Mouse (Mus musculus) forebrain, postnatal 0 days (tissue): Measurements from ENCODE around the gene Taok2. TPM values are rescaled to one million over a fixed set of nuclear protein-coding genes. Genes with fewer than 3 reads are reported as not detected.
A peak's percentile ranks its signal among the peaks of the same experiment; 100 is the strongest.

ENCODE experiments used
- ATAC-seq: fragments of 200-750 bp; cut with Nextera tagmentation; 2 replicates; pipeline ENCODE4 v1.8.0; 2017; ENCODE audit warnings: mild to moderate bottlenecking, moderate library complexity
- DNase-seq: peaks from one replicate; pipeline ENCODE4 v3.0.0-alpha.2; 2015
- H3K27ac ChIP-seq: fragments of 300-500 bp; sonication (generic); 2 replicates; pipeline ENCODE4 v1.5.1; 2014; ENCODE audit warnings: low read depth, mild to moderate bottlenecking, antibody characterized with exemption, low read length, moderate library complexity, mixed read lengths
- H3K27me3 ChIP-seq: fragments of 300-500 bp; sonication (generic); 2 replicates; pipeline ENCODE4 v1.6.1; 2014; ENCODE audit warnings: mild to moderate bottlenecking, low read length, mixed read lengths; ENCODE audit not compliant: insufficient read depth
- H3K36me3 ChIP-seq: fragments of 300-500 bp; sonication (generic); 2 replicates; pipeline ENCODE4 v1.6.1; 2014; ENCODE audit warnings: mild to moderate bottlenecking, moderate library complexity; ENCODE audit not compliant: insufficient read depth
- H3K4me1 ChIP-seq: fragments of 300-500 bp; sonication (generic); 2 replicates; pipeline ENCODE4 v1.6.1; 2014; ENCODE audit warnings: antibody characterized with exemption; ENCODE audit not compliant: insufficient read depth
- H3K4me2 ChIP-seq: fragments of 300-500 bp; sonication (generic); 2 replicates; pipeline ENCODE4 v1.6.1; 2014; ENCODE audit warnings: low read depth, mild to moderate bottlenecking, moderate library complexity
- H3K4me3 ChIP-seq: fragments of 300-500 bp; sonication (generic); 2 replicates; pipeline ENCODE4 v1.5.1; 2014; ENCODE audit warnings: low read depth, low read length, mixed read lengths
- H3K9ac ChIP-seq: fragments of 300-500 bp; sonication (generic); 2 replicates; pipeline ENCODE4 v1.6.1; 2014; ENCODE audit warnings: mild to moderate bottlenecking
- H3K9me3 ChIP-seq: fragments of 300-500 bp; sonication (generic); 2 replicates; pipeline ENCODE4 v1.6.1; 2016; ENCODE audit warnings: low read length
- CTCF ChIP-seq: sonication (generic); IDR thresholded peaks from 2 replicates; pipeline ENCODE4 v1.5.1; 2016; ENCODE audit warnings: antibody characterized with exemption, control low read depth, low read depth
- WGBS: fragments of 180-500 bp; shearing (Covaris S2); extraction: QIAGEN DNeasy Blood & Tissue Kit; methylation state at CpG from one replicate; pipeline ENCODE4 v1.1.7; 2014; 5-methylcytosine and 5-hydroxymethylcytosine counted together
- polyA plus RNA-seq: library from polyadenylated mRNA; unstranded; fragments of >200 nt; fragmentation: Nextera tagmentation; extraction: Ambion mirVana; gene quantifications from 2 replicates; pipeline ENCODE4 v1.2.1, GENCODE M21; 2015
- total RNA-seq: library from RNA; depleted of rRNA; stranded (reverse); fragments of >200 nt; gene quantifications from 2 replicates; pipeline ENCODE4 v1.2.3, GENCODE M21; 2014; rRNA removed

Gene Taok2
- total and polyA plus RNA-seq, 2 experiments from 2014 or later, result 42.6 to 110 TPM

DNA sequence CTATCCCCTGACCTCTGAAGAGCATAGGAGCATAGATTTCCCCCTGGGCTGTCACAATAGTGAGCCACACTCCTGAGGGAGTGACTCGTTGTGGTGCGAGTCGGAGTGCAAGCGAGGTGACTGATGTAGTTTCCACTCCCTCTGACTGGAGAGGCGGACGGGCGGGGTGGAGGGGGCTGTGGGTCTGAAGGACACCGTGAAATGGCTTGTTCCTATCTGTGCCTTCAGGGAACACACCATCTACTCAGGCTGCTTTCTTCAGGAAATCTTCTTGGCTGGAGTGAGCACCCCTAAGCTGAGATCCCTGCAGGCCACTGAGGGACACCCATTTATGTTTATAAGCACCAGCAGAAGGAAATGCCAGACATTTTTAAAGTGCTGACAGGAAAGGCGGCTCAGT is 61.8 kb downstream of the Taok2 start:
- Histone ChIP-seq H3K4me2 (peak overlapping the region; percentile 81), H3K4me3 (peak overlapping the region; percentile 88), H3K4me1 (peaks cover 10% of the 10 kb centered on the region; the same call in 1 of the 2 replicates), H3K9ac (peak overlapping the region; percentile 87), H3K9me3 (no peaks in the 10 kb centered on the region), H3K36me3 (peaks cover 12% of the 10 kb centered on the region; the same call in 1 of the 2 replicates), H3K27ac (peak overlapping the region; percentile 84), H3K27me3 (no peaks in the 10 kb centered on the region)
- no peak for TF ChIP-seq CTCF
- ATAC-seq (peak; percentile 15; the same call in 1 of the 2 replicates), DNase-seq (peak; percentile 35)
- 18% methylated on average over 9 of the region's 9 CpGs for WGBS

DNA sequence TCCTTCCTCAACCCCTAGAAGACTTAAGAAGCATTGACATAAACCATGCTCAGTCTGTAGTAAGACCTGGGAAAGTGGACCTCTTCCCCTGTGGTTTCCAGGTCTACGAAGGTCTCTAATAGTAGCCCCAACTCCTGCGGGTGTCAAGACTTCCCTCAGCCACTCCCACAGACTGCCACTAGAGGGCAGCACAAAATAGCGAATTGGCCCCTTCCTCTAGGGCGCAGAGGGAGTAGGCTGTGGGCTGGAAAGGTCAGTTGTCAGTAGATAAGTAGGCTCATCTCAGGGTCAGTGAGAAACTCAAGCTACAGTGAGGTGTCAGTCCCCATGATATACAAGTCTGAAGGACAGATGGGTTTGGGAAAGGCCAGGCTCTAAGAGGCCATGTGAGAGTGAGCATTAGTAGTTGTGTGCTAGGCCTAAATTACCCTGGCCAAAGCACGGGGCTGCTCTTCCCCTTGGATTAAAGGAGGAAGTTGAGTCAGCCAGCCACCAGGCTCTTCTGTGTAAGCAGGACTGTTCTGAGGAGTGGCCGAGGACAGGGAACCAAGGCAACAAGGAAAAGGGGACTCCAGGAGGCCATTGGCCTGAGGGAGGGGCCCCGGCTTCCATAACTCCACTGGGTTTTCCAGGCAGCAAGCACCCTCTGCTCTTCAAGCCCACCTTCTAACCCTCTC is 62.5 kb downstream of the Taok2 start:
- Histone ChIP-seq H3K4me2 (peak overlapping the region; percentile 81), H3K4me1 (peaks cover 10% of the 10 kb centered on the region; the same call in 1 of the 2 replicates), H3K27ac (peak overlapping the region; percentile 84; the same call in 1 of the 2 replicates), H3K9me3 (no peaks in the 10 kb centered on the region), H3K4me3 (peak overlapping the region; percentile 88; the same call in 1 of the 2 replicates), H3K36me3 (peaks cover 6% of the 10 kb centered on the region; the same call in 1 of the 2 replicates), H3K27me3 (no peaks in the 10 kb centered on the region), H3K9ac (peak overlapping the region; percentile 87; the same call in 1 of the 2 replicates)
- ATAC-seq, result peak; percentile 56
- peak; percentile 97 for TF ChIP-seq CTCF
- WGBS, result 22% methylated on average over 7 of the region's 7 CpGs
- peak; percentile 89 for DNase-seq

DNA sequence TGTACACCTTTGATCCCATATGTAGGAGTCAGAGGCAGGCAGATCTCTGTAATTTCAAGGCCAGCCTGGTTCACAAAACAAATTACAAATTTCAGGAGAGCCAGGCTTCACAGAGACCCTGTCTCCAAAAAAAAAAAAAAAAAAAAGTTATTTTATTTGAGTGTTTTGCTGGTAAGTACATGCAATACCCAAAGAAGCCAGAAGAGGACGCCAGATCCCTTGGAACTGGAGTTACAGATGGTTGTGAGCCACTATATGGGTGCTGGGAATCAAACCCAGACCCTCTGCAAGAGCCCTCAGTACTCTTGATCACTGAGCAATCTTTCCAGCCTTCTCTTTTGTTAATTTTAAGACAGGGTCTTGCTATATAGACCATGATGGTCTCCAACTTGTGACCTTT is 65.7 kb downstream of the Taok2 start:
- Histone ChIP-seq H3K4me1 (peaks cover 7% of the 10 kb centered on the region; the same call in 1 of the 2 replicates), H3K27me3 (no peaks in the 10 kb centered on the region), H3K36me3 (no peaks in the 10 kb centered on the region), H3K4me2 (no peak overlapping the region), H3K27ac (no peak overlapping the region), H3K9ac (no peak overlapping the region), H3K4me3 (no peak overlapping the region), H3K9me3 (no peaks in the 10 kb centered on the region)
- peak; percentile 31 for TF ChIP-seq CTCF
- ATAC-seq, result no peak
- 45% methylated on average over 1 of the region's 1 CpGs for WGBS
- no peak for DNase-seq

DNA sequence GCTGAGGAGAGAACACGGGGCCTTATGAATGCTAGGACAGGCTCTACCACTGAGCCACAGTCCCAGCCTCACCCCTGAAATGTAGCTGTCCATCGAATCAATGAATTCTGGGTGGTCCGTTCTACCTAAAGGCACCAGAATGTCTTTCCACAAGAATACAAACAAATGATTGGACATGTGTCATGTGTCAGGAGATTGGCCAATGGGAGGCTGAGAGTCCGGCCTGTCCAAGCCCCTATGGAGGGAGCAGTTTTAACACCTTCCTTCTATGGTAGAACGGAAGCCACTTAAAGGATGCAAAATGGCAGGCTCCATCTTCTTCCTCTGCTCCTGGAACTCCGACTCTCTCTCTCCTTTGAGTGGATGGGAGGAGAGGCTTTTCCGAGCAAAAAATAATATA is 66.9 kb downstream of the Taok2 start:
- Histone ChIP-seq H3K27me3 (no peaks in the 10 kb centered on the region), H3K27ac (no peak overlapping the region), H3K9me3 (no peaks in the 10 kb centered on the region), H3K36me3 (no peaks in the 10 kb centered on the region), H3K9ac (no peak overlapping the region), H3K4me1 (peaks cover 7% of the 10 kb centered on the region; the same call in 1 of the 2 replicates), H3K4me3 (no peak overlapping the region), H3K4me2 (no peak overlapping the region)
- WGBS, result 87% methylated on average over 7 of the region's 7 CpGs
- TF ChIP-seq CTCF, result no peak
- DNase-seq (no peak), ATAC-seq (no peak)

DNA sequence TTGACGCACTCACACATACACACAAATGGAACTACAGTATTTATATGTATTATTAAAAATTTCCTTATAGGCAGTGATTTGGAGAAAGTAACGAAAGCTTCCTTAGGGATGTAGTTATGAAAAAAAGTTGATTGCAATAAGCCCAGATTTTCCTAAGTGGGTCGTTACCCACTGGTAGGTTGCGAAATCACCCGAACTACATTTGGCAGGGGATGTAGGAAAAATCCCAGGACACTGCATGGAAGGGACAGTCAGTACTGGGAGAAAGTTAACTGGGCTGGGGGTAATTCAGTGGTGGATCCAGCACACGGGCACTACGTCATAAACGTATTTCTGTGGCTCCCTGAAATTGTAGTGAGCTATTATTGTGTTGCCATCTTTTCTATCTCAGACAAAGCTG is 68.0 kb downstream of the Taok2 start:
- no peaks in the 10 kb centered on the region for H3K36me3 ChIP-seq
- no peak for TF ChIP-seq CTCF
- H3K9ac ChIP-seq, result no peak overlapping the region
- H3K27ac ChIP-seq, result no peak overlapping the region
- DNase-seq (no peak), ATAC-seq (no peak)
- H3K4me1 ChIP-seq, result no peaks in the 10 kb centered on the region
- WGBS, result 83% methylated on average over 8 of the region's 8 CpGs
- H3K9me3 ChIP-seq, result no peaks in the 10 kb centered on the region
- H3K4me2 ChIP-seq, result no peak overlapping the region
- no peaks in the 10 kb centered on the region for H3K27me3 ChIP-seq
- no peak overlapping the region for H3K4me3 ChIP-seq

DNA sequence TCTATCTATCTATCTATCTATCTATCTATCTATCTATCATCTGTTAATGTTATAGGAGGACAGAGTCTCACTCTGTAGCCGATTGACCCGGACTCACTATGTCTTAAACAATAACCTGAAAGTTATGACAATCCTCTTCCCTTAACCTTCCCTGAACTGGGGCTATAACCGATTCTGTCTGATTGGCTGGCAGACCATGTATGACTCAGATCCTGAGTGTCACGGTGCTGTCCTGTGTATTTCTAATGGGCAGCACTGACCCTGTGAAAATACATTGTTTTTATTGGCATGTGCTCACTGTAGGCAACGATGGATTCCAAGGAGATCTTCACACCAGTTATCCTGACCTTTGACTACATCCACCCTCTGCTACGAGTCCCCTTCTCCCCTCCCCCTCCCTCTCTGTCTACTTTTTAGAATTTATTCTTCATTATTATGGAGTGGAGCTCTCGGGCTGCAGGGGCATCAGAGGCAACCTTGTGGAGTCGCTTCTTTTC is 68.7 kb downstream of the Taok2 start:
- DNase-seq (no peak), ATAC-seq (no peak)
- H3K27ac ChIP-seq, result no peak overlapping the region
- WGBS, result 61% methylated on average over 8 of the region's 8 CpGs
- H3K4me2 ChIP-seq, result no peak overlapping the region
- no peak overlapping the region for H3K4me3 ChIP-seq
- no peak overlapping the region for H3K9ac ChIP-seq
- no peaks in the 10 kb centered on the region for H3K4me1 ChIP-seq
- no peaks in the 10 kb centered on the region for H3K27me3 ChIP-seq
- no peaks in the 10 kb centered on the region for H3K9me3 ChIP-seq
- no peak for TF ChIP-seq CTCF
- no peaks in the 10 kb centered on the region for H3K36me3 ChIP-seq

Other genes starting within 250 kb of the Taok2 start
Only the 30 nearest of the 31 such genes appear.
- gene Sgf29, start 235.4 kb downstream of the Taok2 start, total RNA-seq, result 22.8 and 37.1 TPM in 2 replicates
- 59.6 and 62.3 TPM in 2 replicates for gene Sgf29, start 235.4 kb downstream of the Taok2 start, polyA plus RNA-seq
- gene Sult1a1, start 208.3 kb downstream of the Taok2 start, total RNA-seq, result 15.8 and 22.8 TPM in 2 replicates
- 15.4 and 16.0 TPM in 2 replicates for gene Sult1a1, start 208.3 kb downstream of the Taok2 start, polyA plus RNA-seq
- 66.9 and 115 TPM in 2 replicates for gene Bola2, start 189.3 kb downstream of the Taok2 start, total RNA-seq
- 139 and 205 TPM in 2 replicates for gene Bola2, start 189.3 kb downstream of the Taok2 start, polyA plus RNA-seq
- gene Slx1b, start 188.9 kb downstream of the Taok2 start, total RNA-seq, result 15.8 and 17.9 TPM in 2 replicates
- gene Slx1b, start 188.9 kb downstream of the Taok2 start, polyA plus RNA-seq, result 7.5 and 10.1 TPM in 2 replicates
- 121 and 169 TPM in 2 replicates for gene Coro1a, start 176.9 kb downstream of the Taok2 start, total RNA-seq
- 118 and 146 TPM in 2 replicates for gene Coro1a, start 176.9 kb downstream of the Taok2 start, polyA plus RNA-seq
- gene Mapk3, start 125.1 kb downstream of the Taok2 start, total RNA-seq, result 108 and 131 TPM in 2 replicates
- gene Mapk3, start 125.1 kb downstream of the Taok2 start, polyA plus RNA-seq, result 118 and 133 TPM in 2 replicates
- gene Gdpd3, start 118.4 kb downstream of the Taok2 start, total RNA-seq, result 1.2 and 2.5 TPM in 2 replicates
- gene Gdpd3, start 118.4 kb downstream of the Taok2 start, polyA plus RNA-seq, result 0.93 and 0.97 TPM in 2 replicates
- 162 and 237 TPM in 2 replicates for gene Ypel3, start 107.7 kb downstream of the Taok2 start, total RNA-seq
- gene Ypel3, start 107.7 kb downstream of the Taok2 start, polyA plus RNA-seq, result 223 and 250 TPM in 2 replicates
- 0.31 and 0.38 TPM in 2 replicates for gene Tbx6, start 103.2 kb downstream of the Taok2 start, total RNA-seq
- 0.10 and 0.11 TPM in 2 replicates for gene Tbx6, start 103.2 kb downstream of the Taok2 start, polyA plus RNA-seq
- 114 and 119 TPM in 2 replicates for gene Ppp4c, start 92.2 kb downstream of the Taok2 start, total RNA-seq
- 161 and 172 TPM in 2 replicates for gene Ppp4c, start 92.2 kb downstream of the Taok2 start, polyA plus RNA-seq
- gene Fam57b, start 87.0 kb downstream of the Taok2 start, total RNA-seq, result 33.2 and 34.4 TPM in 2 replicates
- 39.0 and 42.6 TPM in 2 replicates for gene Fam57b, start 87.0 kb downstream of the Taok2 start, polyA plus RNA-seq
- gene 4930451I11Rik, start 53.1 kb downstream of the Taok2 start, total RNA-seq, result not detected in 2 replicates
- gene 4930451I11Rik, start 53.1 kb downstream of the Taok2 start, polyA plus RNA-seq, result 0.62 TPM in 1 of 2 replicates, not detected in the other
- gene Doc2a, start 37.3 kb downstream of the Taok2 start, total RNA-seq, result 35.7 and 148 TPM in 2 replicates
- gene Doc2a, start 37.3 kb downstream of the Taok2 start, polyA plus RNA-seq, result 31.5 and 32.5 TPM in 2 replicates
- 11.7 and 21.3 TPM in 2 replicates for gene Hirip3, start 22.7 kb downstream of the Taok2 start, total RNA-seq
- gene Hirip3, start 22.7 kb downstream of the Taok2 start, polyA plus RNA-seq, result 9.9 and 19.5 TPM in 2 replicates
- 62.8 and 69.9 TPM in 2 replicates for gene Ino80e, start 22.3 kb downstream of the Taok2 start, total RNA-seq
- gene Ino80e, start 22.3 kb downstream of the Taok2 start, polyA plus RNA-seq, result 102 and 107 TPM in 2 replicates
- gene Tmem219, start 38.2 kb upstream of the Taok2 start, total RNA-seq, result 22.8 and 23.8 TPM in 2 replicates
- gene Tmem219, start 38.2 kb upstream of the Taok2 start, polyA plus RNA-seq, result 44.7 and 45.4 TPM in 2 replicates
- 140 and 142 TPM in 2 replicates for gene Kctd13, start 44.2 kb upstream of the Taok2 start, total RNA-seq
- gene Kctd13, start 44.2 kb upstream of the Taok2 start, polyA plus RNA-seq, result 218 and 222 TPM in 2 replicates
- gene Asphd1, start 64.9 kb upstream of the Taok2 start, total RNA-seq, result 14.3 and 37.2 TPM in 2 replicates
- gene Asphd1, start 64.9 kb upstream of the Taok2 start, polyA plus RNA-seq, result 10.3 and 13.6 TPM in 2 replicates
- gene Sez6l2, start 65.9 kb upstream of the Taok2 start, total RNA-seq, result 104 and 160 TPM in 2 replicates
- 38.3 and 45.3 TPM in 2 replicates for gene Sez6l2, start 65.9 kb upstream of the Taok2 start, polyA plus RNA-seq
- 120 and 158 TPM in 2 replicates for gene Cdipt, start 91.2 kb upstream of the Taok2 start, total RNA-seq
- 134 and 137 TPM in 2 replicates for gene Cdipt, start 91.2 kb upstream of the Taok2 start, polyA plus RNA-seq
- not detected in 2 replicates for gene Cdiptos, start 91.4 kb upstream of the Taok2 start, total RNA-seq
- 0.53 and 0.62 TPM in 2 replicates for gene Cdiptos, start 91.4 kb upstream of the Taok2 start, polyA plus RNA-seq
- gene Mvp, start 129.9 kb upstream of the Taok2 start, total RNA-seq, result 4.8 and 6.9 TPM in 2 replicates
- gene Mvp, start 129.9 kb upstream of the Taok2 start, polyA plus RNA-seq, result 3.3 and 3.4 TPM in 2 replicates
- gene Pagr1b, start 131.8 kb upstream of the Taok2 start, total RNA-seq, result 3.8 TPM in 1 of 2 replicates, not detected in the other
- 1.0 TPM in 1 of 2 replicates, not detected in the other for gene Pagr1b, start 131.8 kb upstream of the Taok2 start, polyA plus RNA-seq
- gene Pagr1a, start 132.6 kb upstream of the Taok2 start, total RNA-seq, result 19.2 and 21.9 TPM in 2 replicates
- 18.1 and 31.6 TPM in 2 replicates for gene Pagr1a, start 132.6 kb upstream of the Taok2 start, polyA plus RNA-seq
- 49.1 and 53.6 TPM in 2 replicates for gene Gm42742, start 136.4 kb upstream of the Taok2 start, total RNA-seq
- 36.7 and 42.2 TPM in 2 replicates for gene Gm42742, start 136.4 kb upstream of the Taok2 start, polyA plus RNA-seq
- gene Prrt2, start 136.5 kb upstream of the Taok2 start, total RNA-seq, result 68.2 and 77.8 TPM in 2 replicates
- 84.1 and 84.3 TPM in 2 replicates for gene Prrt2, start 136.5 kb upstream of the Taok2 start, polyA plus RNA-seq
- gene Maz, start 142.3 kb upstream of the Taok2 start, total RNA-seq, result 176 and 200 TPM in 2 replicates
- gene Maz, start 142.3 kb upstream of the Taok2 start, polyA plus RNA-seq, result 69.5 and 73.9 TPM in 2 replicates
- 6.2 and 6.5 TPM in 2 replicates for gene Kif22, start 157.8 kb upstream of the Taok2 start, total RNA-seq
- gene Kif22, start 157.8 kb upstream of the Taok2 start, polyA plus RNA-seq, result 16.6 and 17.3 TPM in 2 replicates
- not detected in 2 replicates for gene Zg16, start 202.6 kb upstream of the Taok2 start, total RNA-seq
- gene Zg16, start 202.6 kb upstream of the Taok2 start, polyA plus RNA-seq, result not detected in 2 replicates
- gene AI467606, start 206.7 kb upstream of the Taok2 start, total RNA-seq, result 1.4 and 1.5 TPM in 2 replicates
- 1.1 and 1.3 TPM in 2 replicates for gene AI467606, start 206.7 kb upstream of the Taok2 start, polyA plus RNA-seq